Mouse (Mus musculus) macrophage (primary cell): Measurements from ENCODE around the gene Smco4. TPM values are rescaled to one million over a fixed set of nuclear protein-coding genes. Genes with fewer than 3 reads are reported as not detected.

ENCODE experiments used
- H3K27ac ChIP-seq: fragments of 350-480 bp; formaldehyde crosslinking; 2 replicates; pipeline ENCODE4 v1.9.0; 2021
- H3K36me3 ChIP-seq: fragments of 350-480 bp; formaldehyde crosslinking; 2 replicates; pipeline ENCODE4 v1.9.0; 2021; ENCODE audit errors: inconsistent target
- H3K4me3 ChIP-seq: fragments of 350-480 bp; formaldehyde crosslinking; 2 replicates; pipeline ENCODE4 v1.9.0; 2021; ENCODE audit errors: inconsistent target
- H3K79me2 ChIP-seq: fragments of 350-480 bp; formaldehyde crosslinking; 2 replicates; pipeline ENCODE4 v1.9.0; 2021; ENCODE audit errors: inconsistent target
- WGBS: methylation state at CpG from one replicate; pipeline ENCODE4 v1.1.7; 2026; ENCODE audit warnings: inconsistent platforms; ENCODE audit not compliant: missing documents; 5-methylcytosine and 5-hydroxymethylcytosine counted together
- polyA plus RNA-seq: library from polyadenylated mRNA; stranded (reverse); fragments of 250-400 nt; gene quantifications from 3 replicates; pipeline ENCODE4 v1.2.4, GENCODE M21; 2018; ENCODE audit warnings: inconsistent platforms

The Smco4 gene
- polyA plus RNA-seq, 1 experiment from 2014 or later, result 1.9 TPM

DNA sequence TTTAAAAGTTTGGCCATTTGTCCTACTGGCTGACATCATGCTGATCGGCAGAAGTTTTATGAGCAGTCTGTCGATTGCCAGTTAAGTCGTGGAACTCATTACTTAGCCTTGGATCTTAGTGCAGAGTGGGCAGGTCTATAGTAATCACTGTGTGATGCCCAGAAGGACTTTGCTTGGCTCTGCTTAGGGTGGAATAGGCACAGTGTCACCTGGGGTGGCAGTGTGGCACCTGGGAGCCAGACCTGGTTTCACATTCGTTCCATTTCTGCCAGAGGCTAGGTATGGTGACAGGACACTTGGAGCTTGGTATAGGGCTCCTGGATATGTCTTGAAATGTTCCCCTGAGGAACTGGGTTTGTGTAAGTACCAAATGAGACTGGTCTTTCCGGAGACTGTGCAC, 6.8 kb downstream of the Smco4 start:
- no peak overlapping the region for H3K27ac ChIP-seq
- no peak overlapping the region for H3K4me3 ChIP-seq
- H3K79me2 ChIP-seq, result no peaks in the 10 kb centered on the region
- 91% methylated on average over 5 of the region's 5 CpGs for WGBS
- H3K36me3 ChIP-seq, result no peaks in the 10 kb centered on the region

DNA sequence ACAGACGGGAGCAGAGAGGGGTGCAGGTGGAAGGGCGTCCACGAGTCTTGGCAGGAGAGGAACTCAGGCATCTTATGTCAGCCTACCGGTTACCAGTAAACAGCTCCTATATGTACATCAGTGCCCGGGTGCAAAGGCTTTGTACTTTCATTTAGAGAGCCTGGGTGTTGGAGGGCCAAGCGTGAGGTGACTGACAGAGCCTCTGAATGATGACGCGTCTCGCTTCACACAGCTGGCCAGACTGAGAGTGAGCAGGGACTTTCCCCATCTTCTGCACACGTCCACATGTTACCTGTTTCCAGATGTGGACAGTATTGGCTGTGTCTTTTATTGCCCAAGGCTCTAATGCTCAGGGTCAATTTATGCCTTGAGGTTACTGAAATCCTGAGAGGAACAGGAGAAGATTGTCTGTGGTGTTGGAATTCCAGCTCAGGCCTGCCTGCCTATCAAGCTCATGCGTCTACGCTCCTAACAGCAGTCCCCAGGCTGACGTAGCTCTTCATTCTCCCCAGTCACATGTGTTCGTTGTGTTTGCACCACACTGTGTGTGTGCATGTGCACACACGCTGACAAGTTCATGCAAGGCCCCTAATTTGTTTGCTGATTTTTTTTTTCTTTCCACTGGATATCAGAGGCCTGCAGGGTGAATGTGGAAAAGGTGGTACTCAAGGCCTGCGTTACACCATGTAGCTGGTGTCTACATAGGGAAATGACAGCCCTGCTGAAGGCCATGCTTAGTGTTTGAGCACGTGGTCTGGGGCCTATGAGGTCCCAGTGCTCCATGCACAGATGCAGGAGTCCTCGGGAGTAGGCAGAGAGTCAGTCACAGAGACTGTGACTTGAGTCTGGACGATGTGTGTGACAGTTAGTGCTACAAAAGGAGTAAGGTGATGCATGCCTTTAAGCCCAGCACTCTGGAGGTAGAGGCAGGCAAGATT, 8.4 kb downstream of the Smco4 start:
- Histone ChIP-seq H3K4me3 (no peak overlapping the region), H3K79me2 (no peaks in the 10 kb centered on the region), H3K27ac (no peak overlapping the region), H3K36me3 (no peaks in the 10 kb centered on the region)
- 93% methylated on average over 19 of the region's 19 CpGs for WGBS

DNA sequence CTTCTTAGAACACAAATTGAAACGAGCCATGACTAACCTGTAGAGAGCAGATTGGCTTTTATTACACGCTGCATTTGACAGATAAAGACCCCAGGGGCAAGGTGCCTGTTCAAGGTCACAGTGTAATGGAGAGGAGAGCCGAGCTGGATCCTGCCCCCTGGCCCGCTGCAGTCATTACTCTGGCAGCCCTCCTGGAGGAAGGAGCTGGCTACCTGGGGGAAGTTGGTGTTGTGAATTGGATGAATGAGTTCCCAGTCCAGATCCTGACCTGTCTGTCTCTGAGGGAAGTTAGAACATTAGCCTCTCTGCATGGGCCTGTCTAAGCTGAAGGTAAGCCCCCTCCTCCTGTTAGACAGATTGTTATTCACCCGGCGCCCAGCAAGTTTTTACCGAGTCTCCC, 9.2 kb downstream of the Smco4 start:
- no peaks in the 10 kb centered on the region for H3K79me2 ChIP-seq
- H3K27ac ChIP-seq, result no peak overlapping the region
- H3K36me3 ChIP-seq, result no peaks in the 10 kb centered on the region
- WGBS, result 91% methylated on average over 7 of the region's 7 CpGs
- no peak overlapping the region for H3K4me3 ChIP-seq

DNA sequence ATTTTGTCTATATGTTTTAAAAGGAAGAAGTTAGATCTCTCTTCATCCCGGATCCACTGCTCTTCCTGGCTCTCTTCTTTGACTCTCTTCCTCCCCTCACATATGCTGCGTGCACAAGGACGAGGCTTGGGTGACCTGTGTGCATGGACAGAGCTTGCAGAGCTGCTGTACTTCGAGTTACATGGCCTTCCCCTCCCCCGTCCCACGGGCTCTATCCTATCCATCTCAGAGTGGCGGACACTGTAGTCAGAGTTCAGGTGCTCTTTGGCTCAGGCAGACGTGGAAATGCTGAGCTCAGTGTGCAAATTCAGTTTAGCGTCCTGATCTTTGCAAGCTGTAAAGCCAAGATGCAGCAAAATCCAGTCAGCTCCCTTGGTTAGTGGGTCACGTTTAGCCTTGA, 10.1 kb downstream of the Smco4 start:
- Histone ChIP-seq H3K27ac (no peak overlapping the region), H3K36me3 (no peaks in the 10 kb centered on the region), H3K4me3 (no peak overlapping the region), H3K79me2 (no peaks in the 10 kb centered on the region)
- WGBS, result 88% methylated on average over 10 of the region's 10 CpGs

DNA sequence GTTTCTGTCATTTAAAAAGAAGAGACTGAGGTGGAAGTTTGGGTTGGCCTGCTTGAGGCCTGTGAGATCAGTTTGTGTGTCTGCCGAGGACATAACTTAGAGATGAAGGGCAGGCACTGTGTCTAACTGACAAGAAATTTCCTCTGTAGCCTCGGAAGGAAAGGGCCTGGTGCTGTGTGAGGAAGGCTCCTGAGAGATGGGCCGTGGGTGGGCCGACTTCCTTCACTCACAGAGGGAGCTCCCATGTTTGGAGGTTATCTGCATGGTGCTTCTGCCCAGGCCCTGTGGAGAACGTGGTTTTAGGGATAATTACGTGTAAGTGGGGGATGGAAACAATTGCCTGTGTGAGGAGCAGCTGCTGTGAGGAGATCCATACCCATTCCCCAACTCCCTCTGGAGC, 10.6 kb downstream of the Smco4 start:
- 81% methylated on average over 6 of the region's 6 CpGs for WGBS
- H3K4me3 ChIP-seq, result no peak overlapping the region
- H3K36me3 ChIP-seq, result no peaks in the 10 kb centered on the region
- no peaks in the 10 kb centered on the region for H3K79me2 ChIP-seq
- no peak overlapping the region for H3K27ac ChIP-seq

DNA sequence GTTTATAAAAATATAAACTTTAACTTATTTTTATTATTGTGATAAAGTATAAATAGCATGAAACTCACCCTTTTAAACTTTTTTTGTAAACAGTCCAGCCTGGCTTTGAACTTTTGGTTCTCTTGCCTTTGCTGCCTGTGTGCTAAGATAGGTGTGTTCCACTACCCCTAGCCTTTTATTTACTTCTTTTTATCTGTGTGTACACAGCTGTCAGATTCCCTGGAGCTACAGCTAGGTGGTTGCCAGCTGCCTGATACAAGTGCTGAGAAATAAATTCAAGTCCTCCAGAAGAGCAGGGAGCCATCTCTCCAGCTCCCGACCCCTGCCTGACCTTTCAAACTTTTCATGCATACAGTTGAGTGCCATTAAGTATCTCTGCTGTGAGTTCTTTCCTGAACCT, 12.1 kb downstream of the Smco4 start:
- no peaks in the 10 kb centered on the region for H3K36me3 ChIP-seq
- no peak overlapping the region for H3K27ac ChIP-seq
- no peaks in the 10 kb centered on the region for H3K79me2 ChIP-seq
- 86% methylated on average over 1 of the region's 1 CpGs for WGBS
- H3K4me3 ChIP-seq, result no peak overlapping the region

DNA sequence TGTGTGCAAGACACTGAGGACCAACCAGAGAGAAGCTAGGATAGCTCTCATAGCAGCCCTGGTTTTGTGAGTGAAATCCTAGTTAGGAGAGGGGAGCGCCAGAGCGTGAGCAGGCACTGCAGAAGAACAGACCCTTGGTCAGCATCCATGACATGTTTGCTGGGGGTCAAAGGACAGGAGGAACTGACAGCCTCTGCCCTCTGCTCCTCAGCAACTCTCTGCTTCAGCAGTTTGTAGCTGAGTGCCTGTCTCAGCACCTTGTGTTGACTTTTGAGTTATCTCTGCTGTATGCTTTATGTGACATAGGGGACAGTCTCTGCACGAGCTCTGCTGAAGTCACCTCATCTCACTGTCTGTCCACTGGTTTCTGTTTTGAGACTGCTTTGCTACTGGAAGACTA, 13.6 kb downstream of the Smco4 start:
- Histone ChIP-seq H3K36me3 (no peaks in the 10 kb centered on the region), H3K4me3 (no peak overlapping the region), H3K79me2 (no peaks in the 10 kb centered on the region), H3K27ac (no peak overlapping the region)
- 92% methylated on average over 3 of the region's 3 CpGs for WGBS

DNA sequence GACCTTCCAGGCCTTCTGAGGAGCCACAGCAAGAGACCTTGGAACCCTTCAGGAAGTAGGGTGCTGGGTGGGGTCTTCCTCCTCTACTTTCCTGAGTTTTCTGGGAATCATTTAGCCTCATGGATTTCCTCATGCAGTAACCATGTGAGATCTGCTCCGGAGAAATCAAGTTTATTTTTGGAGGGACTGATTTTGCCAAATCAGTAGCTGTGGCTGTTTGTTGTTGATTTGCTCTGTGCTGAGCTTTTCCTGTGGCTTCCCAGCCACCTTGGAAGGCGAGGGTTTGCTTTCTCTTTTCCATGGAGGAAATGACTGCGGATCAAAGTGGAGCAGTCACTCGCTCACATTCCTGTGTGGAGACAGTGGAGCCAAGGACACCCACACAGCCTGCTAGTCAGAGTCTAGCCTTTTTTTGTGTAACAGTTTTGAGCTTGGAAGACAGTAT, 14.2 kb downstream of the Smco4 start:
- 93% methylated on average over 4 of the region's 4 CpGs for WGBS
- Histone ChIP-seq H3K4me3 (no peak overlapping the region), H3K79me2 (no peaks in the 10 kb centered on the region), H3K27ac (no peak overlapping the region), H3K36me3 (no peaks in the 10 kb centered on the region)

DNA sequence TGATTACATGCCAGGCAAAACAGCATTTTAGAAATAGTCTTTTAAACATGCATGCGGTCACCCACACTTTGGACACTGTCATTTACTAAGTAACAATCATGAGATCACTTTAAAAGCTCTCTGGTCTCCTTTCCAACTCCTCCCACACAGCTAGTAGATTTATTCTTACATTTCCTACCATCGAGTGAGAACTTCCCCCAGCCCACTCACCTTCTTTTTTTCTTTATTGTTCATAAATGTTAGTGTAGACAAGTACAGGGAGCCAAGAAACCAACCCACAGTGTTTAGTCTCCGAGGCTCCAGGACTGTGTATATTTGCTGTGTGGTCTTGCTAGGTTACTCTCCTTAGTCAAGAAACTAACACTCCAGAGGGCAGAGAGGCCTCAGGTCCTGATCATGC, 16.1 kb downstream of the Smco4 start:
- H3K36me3 ChIP-seq, result no peaks in the 10 kb centered on the region
- 64% methylated on average over 3 of the region's 3 CpGs for WGBS
- no peak overlapping the region for H3K27ac ChIP-seq
- H3K4me3 ChIP-seq, result no peak overlapping the region
- no peaks in the 10 kb centered on the region for H3K79me2 ChIP-seq

DNA sequence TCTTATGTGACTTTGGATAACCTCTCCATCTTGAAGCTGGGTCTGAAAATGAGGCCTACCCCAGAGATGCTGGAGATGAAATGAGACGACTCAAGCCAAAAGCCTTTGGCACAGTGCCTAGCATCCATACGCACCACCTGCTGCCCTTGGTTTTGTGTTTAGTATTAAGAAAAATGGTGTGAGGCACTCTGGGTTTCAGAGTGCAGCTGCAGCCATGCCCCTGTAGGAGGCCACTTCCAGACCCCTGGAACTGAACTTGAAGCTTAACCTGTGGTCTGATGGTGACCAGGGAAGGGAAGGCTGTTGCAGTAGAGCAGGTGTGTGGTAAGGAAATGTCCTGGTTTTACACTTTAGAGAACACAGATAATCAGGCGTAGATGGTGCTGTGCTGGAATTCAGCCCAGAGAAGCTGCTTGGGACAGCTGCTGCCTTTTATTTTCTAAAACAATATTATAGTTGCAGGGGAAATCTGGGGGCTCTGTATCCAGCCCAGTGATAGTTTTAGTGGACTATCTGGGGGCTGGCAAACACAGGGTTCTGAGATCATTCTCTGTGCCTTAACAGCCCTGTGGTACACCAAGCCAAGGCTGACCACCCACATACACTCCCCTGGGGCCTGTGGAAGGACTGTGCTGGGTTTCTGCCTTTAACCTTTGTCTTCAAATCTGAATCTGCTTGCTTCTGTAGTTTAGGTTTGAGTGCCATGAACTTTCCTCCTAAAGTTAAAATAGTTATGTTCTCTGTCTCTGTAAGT, 17.5 kb downstream of the Smco4 start:
- H3K79me2 ChIP-seq, result no peaks in the 10 kb centered on the region
- H3K27ac ChIP-seq, result no peak overlapping the region
- no peak overlapping the region for H3K4me3 ChIP-seq
- H3K36me3 ChIP-seq, result no peaks in the 10 kb centered on the region
- WGBS, result 95% methylated on average over 3 of the region's 3 CpGs

DNA sequence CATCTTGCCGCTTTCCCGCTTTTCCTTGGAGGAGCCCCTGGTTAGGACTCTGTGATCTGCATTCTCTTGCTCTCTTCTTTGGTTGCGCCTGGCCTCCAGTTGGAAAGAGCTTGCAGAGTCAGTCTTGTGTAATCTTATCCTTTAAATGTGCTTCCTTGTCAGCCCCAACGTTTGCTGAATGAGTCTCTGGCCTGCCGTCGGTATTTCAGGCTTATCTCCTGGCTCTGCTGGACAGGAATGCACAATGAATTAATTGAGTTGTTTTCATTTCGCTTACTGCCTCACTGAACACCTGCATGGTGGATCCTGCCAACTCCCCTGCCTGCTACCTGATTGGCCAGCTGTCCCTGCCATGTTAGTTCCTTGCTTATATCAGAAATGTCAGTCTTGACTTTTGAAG, 19.7 kb downstream of the Smco4 start:
- Histone ChIP-seq H3K4me3 (no peak overlapping the region), H3K79me2 (no peaks in the 10 kb centered on the region), H3K27ac (no peak overlapping the region), H3K36me3 (no peaks in the 10 kb centered on the region)
- 77% methylated on average over 7 of the region's 7 CpGs for WGBS

DNA sequence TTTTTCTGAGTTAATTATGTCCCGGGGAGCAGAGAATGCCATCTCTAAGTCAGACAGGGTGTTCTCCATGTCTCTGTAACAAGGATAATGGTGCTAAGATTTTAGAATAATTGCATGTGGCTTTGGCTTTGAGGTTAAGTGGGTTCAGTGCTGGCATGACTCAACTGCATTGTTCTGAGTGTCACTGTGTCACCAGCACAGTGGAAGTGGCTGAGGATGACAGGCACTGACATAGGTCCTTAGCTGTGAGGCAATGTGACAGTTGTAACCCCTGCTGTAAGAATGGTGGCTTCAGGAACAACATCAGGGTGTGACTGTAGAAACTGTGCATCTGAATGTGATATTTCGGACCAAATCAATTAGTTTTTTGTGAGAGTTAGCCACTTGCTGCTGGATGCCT, 22.8 kb downstream of the Smco4 start:
- H3K79me2 ChIP-seq, result no peaks in the 10 kb centered on the region
- WGBS, result 88% methylated on average over 2 of the region's 2 CpGs
- no peaks in the 10 kb centered on the region for H3K36me3 ChIP-seq
- no peak overlapping the region for H3K27ac ChIP-seq
- no peak overlapping the region for H3K4me3 ChIP-seq

DNA sequence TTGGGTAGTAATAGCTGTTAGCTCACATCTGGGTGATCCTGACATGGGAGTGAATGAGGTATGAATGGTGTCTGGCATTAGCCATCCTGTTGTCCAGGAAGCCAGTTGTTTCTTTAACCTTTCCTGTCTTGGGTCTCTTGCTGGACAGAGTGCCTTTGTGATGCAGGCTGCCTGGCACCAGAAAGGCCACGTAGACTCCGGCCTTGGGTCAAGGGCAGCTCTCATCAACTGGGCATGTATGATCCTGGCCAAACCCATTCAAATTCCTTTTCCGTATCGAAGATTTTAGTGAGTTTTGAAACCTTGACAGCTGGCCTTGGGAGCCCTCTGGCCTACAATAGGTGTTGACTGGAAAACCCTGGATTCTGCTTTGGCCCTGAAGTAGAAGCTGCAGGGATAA, 24.7 kb downstream of the Smco4 start:
- Histone ChIP-seq H3K36me3 (no peaks in the 10 kb centered on the region), H3K79me2 (no peaks in the 10 kb centered on the region), H3K4me3 (no peak overlapping the region), H3K27ac (no peak overlapping the region)
- 98% methylated on average over 4 of the region's 4 CpGs for WGBS

DNA sequence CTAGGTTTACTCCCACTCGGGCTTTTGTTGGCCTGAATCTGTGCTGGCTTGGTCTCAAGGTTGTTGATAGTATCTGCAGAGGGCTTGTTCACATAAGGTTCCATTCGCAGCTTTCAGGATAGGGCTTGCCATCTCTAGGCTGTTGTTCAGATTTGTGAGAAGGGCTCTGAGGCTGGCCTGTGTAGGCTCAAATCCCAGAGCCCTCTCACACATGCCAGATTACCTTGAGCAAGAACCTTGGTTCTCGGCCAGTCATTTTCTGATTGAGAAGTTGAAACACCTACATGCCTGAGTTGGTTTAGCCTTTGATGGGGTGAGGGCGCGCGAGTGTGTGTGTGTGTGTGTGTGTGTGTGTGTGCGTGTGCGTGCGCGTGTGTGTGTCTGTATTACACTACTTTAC, 29.1 kb downstream of the Smco4 start:
- Histone ChIP-seq H3K36me3 (no peaks in the 10 kb centered on the region), H3K27ac (no peak overlapping the region), H3K79me2 (no peaks in the 10 kb centered on the region), H3K4me3 (no peak overlapping the region)
- WGBS, result 93% methylated on average over 6 of the region's 10 CpGs

DNA sequence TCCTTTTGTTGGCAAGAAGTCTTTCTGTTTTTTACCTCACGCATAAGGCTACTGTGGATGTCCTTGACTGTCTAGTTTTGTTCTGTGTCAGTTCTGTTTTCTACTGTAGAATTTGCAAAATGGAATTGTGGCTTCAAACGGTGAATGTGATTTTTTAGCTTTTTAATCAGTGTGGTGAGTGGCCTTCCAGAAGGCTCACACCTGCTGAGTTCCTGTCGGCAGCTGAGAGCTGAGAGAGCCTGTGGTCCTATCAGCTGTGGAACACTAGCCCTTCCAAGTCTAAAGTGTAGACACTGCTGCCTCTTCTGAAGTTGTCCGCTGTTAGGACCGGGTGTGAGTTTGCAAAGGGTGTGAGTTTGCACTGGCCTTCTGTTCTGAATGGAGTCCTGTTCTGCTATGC, 29.7 kb downstream of the Smco4 start:
- no peaks in the 10 kb centered on the region for H3K36me3 ChIP-seq
- H3K79me2 ChIP-seq, result no peaks in the 10 kb centered on the region
- no peak overlapping the region for H3K27ac ChIP-seq
- WGBS, result 97% methylated on average over 5 of the region's 5 CpGs
- H3K4me3 ChIP-seq, result no peak overlapping the region
